Mouse (Mus musculus) liver, embryonic 11.5 days (tissue): ENCODE measurements at regions not wholly inside any gene's neighbourhood (a gene's known extent, or its start where the extent isn't known, plus 50 kb on each side); places are given as distances from the start of the nearest gene placed in this dataset.

ENCODE experiments used
- ATAC-seq: fragments of 200-750 bp; cut with Nextera tagmentation; replicated peaks from 2 replicates; pipeline ENCODE4 v1.8.0; 2017; ENCODE audit warnings: moderate number of reproducible peaks, mild to moderate bottlenecking, moderate TSS enrichment, moderate library complexity; ENCODE audit not compliant: low FRiP score
- DNase-seq: peaks from one replicate; pipeline ENCODE4 v3.0.0-alpha.2; 2017; ENCODE audit warnings: low spot score
- H3K27ac ChIP-seq: fragments of 300-500 bp; sonication (generic); 2 replicates; pipeline ENCODE4 v1.5.1; 2014; ENCODE audit warnings: mild to moderate bottlenecking, low read depth, low read length, control low read depth
- H3K27me3 ChIP-seq: fragments of 300-500 bp; sonication (generic); replicated peaks from 2 replicates; pipeline ENCODE4 v1.6.1; 2014; ENCODE audit warnings: low read length, mixed read lengths; ENCODE audit not compliant: control insufficient read depth, insufficient read depth
- H3K36me3 ChIP-seq: fragments of 300-500 bp; sonication (generic); 2 replicates; pipeline ENCODE4 v1.6.1; 2014; ENCODE audit warnings: mild to moderate bottlenecking, low read length, moderate library complexity, mixed read lengths; ENCODE audit not compliant: control insufficient read depth, insufficient read depth
- H3K4me1 ChIP-seq: fragments of 300-500 bp; sonication (generic); replicated peaks from 2 replicates; pipeline ENCODE4 v1.6.1; 2014; ENCODE audit warnings: low read length, mixed read lengths; ENCODE audit not compliant: control insufficient read depth, insufficient read depth
- H3K4me2 ChIP-seq: fragments of 300-500 bp; sonication (generic); 2 replicates; pipeline ENCODE4 v1.6.1; 2014; ENCODE audit warnings: mild to moderate bottlenecking, control low read depth, moderate library complexity
- H3K4me3 ChIP-seq: fragments of 300-500 bp; sonication (generic); 2 replicates; pipeline ENCODE4 v1.5.1; 2014; ENCODE audit warnings: low read depth, low read length, control low read depth
- H3K9ac ChIP-seq: fragments of 300-500 bp; sonication (generic); 2 replicates; pipeline ENCODE4 v1.6.1; 2014; ENCODE audit warnings: low read depth, low read length, control low read depth
- H3K9me3 ChIP-seq: fragments of 300-500 bp; sonication (generic); 2 replicates; pipeline ENCODE4 v1.6.1; 2016; ENCODE audit warnings: low read length, inconsistent platforms, mixed read lengths; ENCODE audit not compliant: control insufficient read depth
- WGBS: fragments of 180-500 bp; shearing (Covaris S2); extraction: QIAGEN DNeasy Blood & Tissue Kit; methylation state at CpG from one replicate; pipeline ENCODE4 v1.1.7; 2014; 5-methylcytosine and 5-hydroxymethylcytosine counted together

- no peak for DNase-seq
- no peak overlapping the region for H3K4me3 ChIP-seq
- WGBS = 50% methylated on average over 3 of the region's 3 CpGs
- ATAC-seq = no peak
- no peak overlapping the region for H3K4me2 ChIP-seq
- H3K27me3 ChIP-seq = no peaks in the 10 kb centered on the region
- H3K4me1 ChIP-seq = no peaks in the 10 kb centered on the region
- no peaks in the 10 kb centered on the region for H3K36me3 ChIP-seq
- H3K9ac ChIP-seq = no peak overlapping the region
- no peak overlapping the region for H3K27ac ChIP-seq
- H3K9me3 ChIP-seq = no peaks in the 10 kb centered on the region
These were observed 599.9 kb downstream of the Ebf1 start for GRCm38 (mm10) chr11:45216942-45217474.

DNA sequence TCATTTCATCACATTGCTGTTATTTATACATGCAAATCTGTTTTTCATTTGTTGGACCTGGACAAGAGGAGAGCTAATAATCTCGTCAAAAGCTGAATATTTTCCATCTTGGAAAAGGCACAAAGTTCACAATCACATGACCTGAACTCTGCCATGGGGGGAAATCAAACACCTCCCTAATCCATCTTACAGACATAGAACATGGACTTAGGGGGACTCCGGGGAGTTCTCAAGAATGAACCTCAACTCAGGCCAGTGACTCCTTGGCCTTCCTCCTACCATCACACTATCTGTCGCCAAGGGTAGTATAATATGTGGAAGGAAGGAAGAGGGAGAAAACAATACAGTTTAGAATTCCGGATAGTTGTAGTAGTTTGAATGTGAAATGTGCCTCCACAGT is 602.1 kb downstream of the Ebf1 start:
- Histone ChIP-seq H3K27me3 (no peaks in the 10 kb centered on the region), H3K4me1 (no peaks in the 10 kb centered on the region), H3K9me3 (no peaks in the 10 kb centered on the region), H3K4me2 (no peak overlapping the region), H3K9ac (no peak overlapping the region), H3K36me3 (no peaks in the 10 kb centered on the region), H3K27ac (no peak overlapping the region), H3K4me3 (no peak overlapping the region)
- WGBS = 73% methylated on average over 4 of the region's 4 CpGs
- DNase-seq (no peak), ATAC-seq (no peak)

GRCm38 (mm10) chr11:45222021-45222420 is 604.9 kb downstream of the Ebf1 start:
- no peaks in the 10 kb centered on the region for H3K36me3 ChIP-seq
- H3K4me1 ChIP-seq = no peaks in the 10 kb centered on the region
- no peak overlapping the region for H3K4me2 ChIP-seq
- no peak overlapping the region for H3K27ac ChIP-seq
- no peak overlapping the region for H3K9ac ChIP-seq
- H3K27me3 ChIP-seq = no peaks in the 10 kb centered on the region
- no peak for ATAC-seq
- H3K9me3 ChIP-seq = no peaks in the 10 kb centered on the region
- no peak overlapping the region for H3K4me3 ChIP-seq
- no peak for DNase-seq
- 80% methylated on average over 3 of the region's 3 CpGs for WGBS

DNA sequence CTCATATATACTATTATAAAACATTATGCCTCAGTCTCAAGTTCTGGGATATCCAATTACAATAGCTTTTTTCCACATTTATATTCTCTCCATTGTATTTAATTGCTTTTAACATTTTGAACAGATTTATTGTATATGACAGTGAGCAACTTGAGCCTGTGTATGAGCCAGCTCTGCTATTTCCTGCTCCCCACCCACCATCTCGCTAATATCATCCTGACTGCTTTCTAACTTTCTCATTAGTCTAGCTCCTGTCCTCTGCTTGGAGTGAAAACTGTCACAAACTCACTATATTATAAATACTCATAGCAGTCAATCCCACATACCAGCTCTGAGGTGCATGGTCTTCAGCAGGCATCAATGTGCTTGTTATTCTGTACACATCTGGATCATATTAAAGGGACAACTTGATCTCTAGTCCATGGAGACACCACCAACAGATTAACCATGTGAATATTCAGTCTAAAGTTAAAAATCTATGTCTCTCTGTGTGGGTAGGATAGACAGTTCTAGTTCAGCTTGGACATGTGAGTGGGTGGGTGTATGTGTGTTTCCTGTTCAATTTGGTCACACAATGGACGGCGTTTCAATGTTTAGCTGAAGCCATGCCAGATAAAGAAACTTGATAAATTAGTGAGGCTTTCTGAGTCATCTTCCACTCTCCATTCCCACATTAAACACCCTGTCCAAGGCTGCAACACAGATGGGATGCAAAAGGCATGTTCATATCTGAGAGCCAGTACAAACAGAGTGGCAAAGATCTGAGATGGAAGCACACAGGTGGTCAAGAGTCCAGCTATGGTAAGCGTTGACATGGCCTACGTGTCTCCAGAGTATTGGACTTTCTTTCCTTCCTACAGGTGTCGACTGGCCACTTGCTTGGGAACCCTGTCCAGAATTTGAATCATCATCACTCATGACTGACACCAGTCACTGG is 616.1 kb upstream of the Clint1 start:
- H3K9me3 ChIP-seq = no peaks in the 10 kb centered on the region
- WGBS = 71% methylated on average over 6 of the region's 6 CpGs
- no peak for ATAC-seq

DNA sequence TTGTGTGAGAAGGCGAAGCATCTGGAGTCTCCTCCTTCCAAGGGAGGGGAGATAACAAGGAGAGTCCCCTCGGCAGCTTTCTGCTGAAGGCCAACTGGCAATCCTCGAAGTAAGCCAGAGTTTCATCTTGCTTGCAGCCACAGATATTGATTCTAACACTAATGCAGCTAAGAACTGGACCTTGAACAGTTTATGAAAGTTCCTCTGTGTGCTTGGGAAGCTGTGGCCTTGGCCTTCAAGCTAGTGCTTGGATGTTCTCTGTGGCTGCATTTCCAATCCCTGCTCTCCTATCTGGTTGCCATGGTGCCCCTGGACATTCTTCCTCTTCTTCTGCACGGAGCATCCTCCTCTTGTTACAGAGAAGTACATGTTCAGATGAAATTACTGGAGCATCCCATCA is 614.8 kb upstream of the Clint1 start:
- ATAC-seq = no peak
- Histone ChIP-seq H3K4me1 (no peaks in the 10 kb centered on the region), H3K36me3 (no peaks in the 10 kb centered on the region), H3K4me2 (no peak overlapping the region), H3K27me3 (no peaks in the 10 kb centered on the region), H3K4me3 (no peak overlapping the region), H3K27ac (no peak overlapping the region), H3K9ac (no peak overlapping the region), H3K9me3 (no peaks in the 10 kb centered on the region)
- DNase-seq = no peak
- 40% methylated on average over 4 of the region's 4 CpGs for WGBS

More for the DNA sequence above, 616.1 kb upstream of the Clint1 start:
- Histone ChIP-seq H3K4me3 (no peak overlapping the region), H3K36me3 (no peaks in the 10 kb centered on the region), H3K4me2 (no peak overlapping the region), H3K27ac (no peak overlapping the region), H3K9ac (no peak overlapping the region), H3K4me1 (no peaks in the 10 kb centered on the region), H3K27me3 (no peaks in the 10 kb centered on the region)
- no peak for DNase-seq

DNA sequence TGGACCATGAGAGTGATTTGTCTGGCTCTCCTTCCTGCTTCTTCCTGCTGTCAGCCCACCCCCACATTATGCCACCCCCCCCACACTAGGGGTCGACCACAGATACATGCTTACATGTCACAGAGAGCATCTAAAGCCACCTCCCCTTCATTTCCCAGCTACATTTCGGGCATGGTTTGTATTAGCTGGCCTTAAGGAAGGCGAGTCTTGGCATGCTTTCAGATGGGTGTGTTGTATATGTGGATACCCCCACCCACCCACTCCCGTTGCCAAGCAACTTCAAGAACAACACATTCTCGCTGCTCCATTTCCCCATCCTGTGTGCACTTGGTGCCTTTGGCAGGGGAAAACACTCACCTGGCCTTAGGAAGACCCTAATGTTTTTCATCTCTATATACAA is 612.8 kb upstream of the Clint1 start:
- WGBS = 75% methylated on average over 5 of the region's 5 CpGs
- Histone ChIP-seq H3K4me1 (no peaks in the 10 kb centered on the region), H3K27ac (no peak overlapping the region), H3K4me2 (no peak overlapping the region), H3K27me3 (no peaks in the 10 kb centered on the region), H3K9ac (no peak overlapping the region), H3K4me3 (no peak overlapping the region), H3K9me3 (no peaks in the 10 kb centered on the region), H3K36me3 (no peaks in the 10 kb centered on the region)
- DNase-seq (no peak), ATAC-seq (no peak)

GRCm38 (mm10) chr11:45240419-45240818 is 611.4 kb upstream of the Clint1 start:
- WGBS = 64% methylated on average over 3 of the region's 3 CpGs
- ATAC-seq (no peak), DNase-seq (no peak)
- Histone ChIP-seq H3K9me3 (no peaks in the 10 kb centered on the region), H3K27ac (no peak overlapping the region), H3K27me3 (no peaks in the 10 kb centered on the region), H3K4me2 (no peak overlapping the region), H3K4me3 (no peak overlapping the region), H3K9ac (no peak overlapping the region), H3K4me1 (no peaks in the 10 kb centered on the region), H3K36me3 (no peaks in the 10 kb centered on the region)

DNA sequence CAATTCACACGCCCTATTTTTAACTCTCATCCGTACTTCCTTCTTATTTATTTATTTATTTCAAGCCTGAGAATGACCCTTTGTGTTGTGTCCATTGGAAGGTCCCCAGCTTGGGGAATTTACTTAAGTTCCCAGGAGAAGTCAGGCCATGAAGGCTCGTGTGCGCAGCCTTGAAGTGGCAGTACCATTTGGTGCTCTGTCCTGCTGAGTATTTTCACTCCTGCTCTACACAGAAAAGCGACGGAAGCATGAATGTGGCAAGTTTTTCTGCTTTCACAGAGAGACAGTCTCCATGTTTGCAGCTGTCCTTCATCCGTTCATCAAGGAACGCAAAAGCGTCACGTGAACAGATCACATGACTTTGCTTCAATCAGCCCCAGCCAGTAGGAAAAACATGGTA is 610.2 kb upstream of the Clint1 start:
- no peak overlapping the region for H3K4me2 ChIP-seq
- H3K9ac ChIP-seq = no peak overlapping the region
- no peak overlapping the region for H3K4me3 ChIP-seq
- no peaks in the 10 kb centered on the region for H3K36me3 ChIP-seq
- no peaks in the 10 kb centered on the region for H3K9me3 ChIP-seq
- H3K27me3 ChIP-seq = no peaks in the 10 kb centered on the region
- DNase-seq = no peak
- no peak overlapping the region for H3K27ac ChIP-seq
- H3K4me1 ChIP-seq = no peaks in the 10 kb centered on the region
- 78% methylated on average over 10 of the region's 10 CpGs for WGBS
- ATAC-seq = no peak

GRCm38 (mm10) chr11:45244796-45245195 is 607.1 kb upstream of the Clint1 start:
- Histone ChIP-seq H3K36me3 (no peaks in the 10 kb centered on the region), H3K4me2 (no peak overlapping the region), H3K9me3 (no peaks in the 10 kb centered on the region), H3K9ac (no peak overlapping the region), H3K27ac (no peak overlapping the region), H3K27me3 (no peaks in the 10 kb centered on the region), H3K4me3 (no peak overlapping the region), H3K4me1 (no peaks in the 10 kb centered on the region)
- DNase-seq = no peak
- ATAC-seq = no peak
- WGBS = 82% methylated on average over 2 of the region's 2 CpGs
